Mouse (Mus musculus): ENCODE results near the gene Rab30. TPM values are rescaled to one million over a fixed set of nuclear protein-coding genes. Genes with fewer than 3 reads are reported as not detected.
A peak's percentile ranks its signal among the peaks of the same experiment; 100 is the strongest.

Gene Rab30
- polyA plus RNA-seq, 1 experiment = 38.7 TPM

- TF ChIP-seq POLR2A (IDR thresholded peaks at IDR 0.05; ENCODE audit: low read depth, low read length) (no peak), CTCF (IDR thresholded peaks at IDR 0.05; ENCODE audit: borderline replicate concordance, insufficient read depth, low read length) (no peak)
- Histone ChIP-seq H3K4me1 (ENCODE audit: control insufficient read depth, insufficient read depth, low read length) (peaks cover 8% of the 10 kb centered on the region), H3K27ac (ENCODE audit: insufficient read depth, low read length) (no peak overlapping the region), H3K4me3 (ENCODE audit: insufficient read depth, low read length) (no peak overlapping the region)
Observed at GRCm38 (mm10) chr7:92768859-92769258, 27.5 kb downstream of the Rab30 start.

DNA sequence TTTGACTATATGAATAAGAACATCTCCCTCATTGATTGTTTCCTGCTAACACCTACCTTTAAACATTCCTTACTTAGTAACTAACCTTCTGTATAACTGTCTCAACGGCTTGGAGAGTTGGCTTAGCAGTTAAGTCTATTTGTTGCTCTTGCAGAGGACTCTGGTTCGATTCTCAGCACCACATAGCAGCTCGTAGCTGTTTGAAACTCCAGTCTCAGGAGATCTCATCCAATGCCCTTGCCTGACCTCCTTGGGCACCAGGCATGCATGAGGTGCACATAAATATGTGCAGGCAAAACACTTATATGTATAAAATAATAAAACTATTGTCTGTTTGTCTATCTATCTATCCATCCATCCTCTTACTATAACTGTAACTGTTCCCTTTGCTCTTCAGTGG is 31.6 kb downstream of the Rab30 start:
- TF ChIP-seq POLR2A (IDR thresholded peaks at IDR 0.05; ENCODE audit: low read depth, low read length) (no peak), CTCF (IDR thresholded peaks at IDR 0.05; ENCODE audit: borderline replicate concordance, insufficient read depth, low read length) (no peak)
- no peak overlapping the region for H3K4me3 ChIP-seq (ENCODE audit: insufficient read depth, low read length)
- H3K4me1 ChIP-seq (ENCODE audit: control insufficient read depth, insufficient read depth, low read length) = peaks cover 13% of the 10 kb centered on the region
- H3K27ac ChIP-seq (ENCODE audit: insufficient read depth, low read length) = no peak overlapping the region

- no peak overlapping the region for H3K4me3 ChIP-seq (ENCODE audit: insufficient read depth, low read length)
- TF ChIP-seq CTCF (IDR thresholded peaks at IDR 0.05; ENCODE audit: borderline replicate concordance, insufficient read depth, low read length) (no peak), POLR2A (IDR thresholded peaks at IDR 0.05; ENCODE audit: low read depth, low read length) (no peak)
- H3K27ac ChIP-seq (ENCODE audit: insufficient read depth, low read length) = no peak overlapping the region
- peaks cover 13% of the 10 kb centered on the region for H3K4me1 ChIP-seq (ENCODE audit: control insufficient read depth, insufficient read depth, low read length)
Observed at GRCm38 (mm10) chr7:92773596-92773995, 32.2 kb downstream of the Rab30 start.

DNA sequence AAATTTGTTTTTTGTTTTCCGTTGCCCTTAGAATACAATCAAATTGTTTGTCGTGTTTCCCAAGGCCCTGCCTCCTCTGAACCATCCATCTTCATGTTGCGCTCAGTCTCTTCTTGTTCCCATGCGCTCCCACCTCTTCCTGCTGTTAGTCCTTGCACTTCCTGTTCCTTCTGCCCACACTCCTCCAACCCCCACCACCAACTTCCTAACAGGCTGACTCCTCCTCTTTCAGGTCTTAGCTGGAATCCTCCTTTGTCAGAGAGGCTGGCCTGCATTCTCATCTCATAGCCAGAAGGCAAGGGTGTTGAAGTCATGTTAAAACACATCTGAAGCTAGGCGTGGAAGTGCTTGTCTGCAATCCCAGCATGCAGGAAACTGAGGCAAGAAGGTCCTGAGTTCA is 33.3 kb downstream of the Rab30 start:
- TF ChIP-seq POLR2A (IDR thresholded peaks at IDR 0.05; ENCODE audit: low read depth, low read length) = no peak
- TF ChIP-seq CTCF (IDR thresholded peaks at IDR 0.05; ENCODE audit: borderline replicate concordance, insufficient read depth, low read length) = no peak
- Histone ChIP-seq H3K4me1 (ENCODE audit: control insufficient read depth, insufficient read depth, low read length) (peaks cover 17% of the 10 kb centered on the region), H3K27ac (ENCODE audit: insufficient read depth, low read length) (no peak overlapping the region), H3K4me3 (ENCODE audit: insufficient read depth, low read length) (no peak overlapping the region)

GRCm38 (mm10) chr7:92775703-92776102 is 34.3 kb downstream of the Rab30 start:
- TF ChIP-seq CTCF (IDR thresholded peaks at IDR 0.05; ENCODE audit: borderline replicate concordance, insufficient read depth, low read length) (no peak), POLR2A (IDR thresholded peaks at IDR 0.05; ENCODE audit: low read depth, low read length) (no peak)
- Histone ChIP-seq H3K4me3 (ENCODE audit: insufficient read depth, low read length) (no peak overlapping the region), H3K27ac (ENCODE audit: insufficient read depth, low read length) (peak overlapping the region; percentile 93; the same call in 1 of the 2 replicates), H3K4me1 (ENCODE audit: control insufficient read depth, insufficient read depth, low read length) (peaks cover 17% of the 10 kb centered on the region)

DNA sequence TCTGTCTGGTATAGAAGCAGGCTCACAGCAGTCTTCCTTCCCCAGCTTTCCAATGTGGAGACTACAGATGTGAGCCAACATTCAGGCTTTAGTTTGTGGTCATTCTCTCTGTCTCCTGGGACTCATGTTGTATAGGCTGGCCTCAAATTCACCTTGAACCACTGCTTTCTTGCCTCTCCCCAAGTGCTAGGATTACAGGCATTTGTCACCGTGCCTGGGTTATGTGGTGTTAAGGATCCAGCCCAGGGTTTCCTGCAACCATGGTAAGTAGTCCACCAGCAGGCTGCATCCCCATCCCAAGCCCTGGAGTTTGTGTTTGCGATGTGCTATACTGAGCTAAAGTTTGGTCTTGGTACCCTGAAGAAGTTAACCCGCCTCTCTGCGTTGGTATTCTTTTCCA is 35.2 kb downstream of the Rab30 start:
- Histone ChIP-seq H3K4me1 (ENCODE audit: control insufficient read depth, insufficient read depth, low read length) (peaks cover 17% of the 10 kb centered on the region), H3K4me3 (ENCODE audit: insufficient read depth, low read length) (no peak overlapping the region; the same call in 1 of the 2 replicates), H3K27ac (ENCODE audit: insufficient read depth, low read length) (peak overlapping the region; percentile 93)
- no peak for TF ChIP-seq CTCF (IDR thresholded peaks at IDR 0.05; ENCODE audit: borderline replicate concordance, insufficient read depth, low read length)
- no peak for TF ChIP-seq POLR2A (IDR thresholded peaks at IDR 0.05; ENCODE audit: low read depth, low read length)

DNA sequence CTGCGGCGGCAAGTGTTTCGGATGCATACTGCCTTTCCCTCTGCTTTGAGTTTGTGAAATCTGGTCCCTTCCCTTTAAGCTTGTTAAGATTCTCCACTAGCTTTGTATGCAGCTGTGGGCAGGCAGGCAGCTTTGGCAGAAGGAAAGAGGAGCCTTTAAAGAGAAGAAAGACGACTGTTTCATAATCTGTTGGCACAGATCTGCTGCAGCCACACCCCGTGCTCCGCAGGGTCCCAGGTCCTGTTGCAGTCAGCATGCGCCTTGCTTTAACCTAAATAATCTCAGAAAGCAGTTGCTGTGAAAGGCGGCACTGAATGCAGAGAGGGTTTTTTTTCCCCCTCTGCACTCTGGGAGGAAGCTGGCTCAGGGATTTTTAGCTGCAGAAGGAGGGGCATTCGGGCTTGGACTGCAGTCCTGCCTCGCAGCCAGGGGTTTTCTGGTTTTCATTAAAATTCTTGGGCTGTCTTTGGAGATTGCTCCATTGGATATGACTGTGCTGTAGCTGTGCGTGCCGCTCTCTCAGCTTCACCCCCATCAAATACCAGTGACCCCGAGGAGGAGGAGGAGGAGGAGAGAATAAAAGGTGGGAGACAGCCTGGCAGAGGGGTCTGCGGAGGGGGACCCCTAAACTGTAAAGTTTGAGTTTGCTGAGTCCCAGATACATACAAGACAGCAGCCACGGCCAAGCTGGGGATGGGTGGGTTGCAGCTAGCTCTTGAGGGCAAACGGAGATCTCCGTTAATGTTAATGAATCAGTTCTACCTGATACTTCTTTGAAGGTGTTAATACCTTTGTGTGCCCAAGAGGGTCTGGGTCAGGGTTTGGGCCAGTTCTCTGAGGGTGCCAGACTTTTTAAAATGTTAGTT is 35.9 kb downstream of the Rab30 start:
- Histone ChIP-seq H3K27ac (ENCODE audit: insufficient read depth, low read length) (peak overlapping the region; percentile 93), H3K4me1 (ENCODE audit: control insufficient read depth, insufficient read depth, low read length) (peaks cover 17% of the 10 kb centered on the region), H3K4me3 (ENCODE audit: insufficient read depth, low read length) (peak overlapping the region; percentile 12)
- TF ChIP-seq POLR2A (IDR thresholded peaks at IDR 0.05; ENCODE audit: low read depth, low read length) (peak; percentile 47; the same call in 1 of the 2 replicates), CTCF (IDR thresholded peaks at IDR 0.05; ENCODE audit: borderline replicate concordance, insufficient read depth, low read length) (no peak)

DNA sequence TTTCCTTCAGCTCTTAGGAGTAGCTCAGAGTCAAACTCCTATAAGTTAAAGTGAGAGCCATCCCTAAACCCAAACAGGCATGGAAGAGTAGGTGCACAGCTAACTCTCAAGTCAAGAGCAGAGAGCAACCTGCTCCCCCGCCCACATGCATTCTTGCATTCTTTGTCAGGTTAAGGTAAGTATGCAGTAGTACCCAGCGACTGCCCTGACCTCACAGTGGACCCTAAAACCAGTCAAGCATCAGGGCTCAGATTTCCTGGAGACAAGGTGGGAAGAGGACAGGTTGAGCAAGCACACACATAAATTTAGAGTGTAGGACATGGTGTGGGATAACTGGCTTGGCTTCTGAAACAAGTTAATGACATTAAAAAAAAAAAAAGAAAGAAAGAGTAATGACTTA is 37.7 kb downstream of the Rab30 start:
- Histone ChIP-seq H3K4me3 (ENCODE audit: insufficient read depth, low read length) (no peak overlapping the region), H3K27ac (ENCODE audit: insufficient read depth, low read length) (no peak overlapping the region), H3K4me1 (ENCODE audit: control insufficient read depth, insufficient read depth, low read length) (peaks cover 17% of the 10 kb centered on the region)
- no peak for TF ChIP-seq CTCF (IDR thresholded peaks at IDR 0.05; ENCODE audit: borderline replicate concordance, insufficient read depth, low read length)
- no peak for TF ChIP-seq POLR2A (IDR thresholded peaks at IDR 0.05; ENCODE audit: low read depth, low read length)

- TF ChIP-seq POLR2A (IDR thresholded peaks at IDR 0.05; ENCODE audit: low read depth, low read length) (no peak), CTCF (IDR thresholded peaks at IDR 0.05; ENCODE audit: borderline replicate concordance, insufficient read depth, low read length) (no peak)
- peaks cover 7% of the 10 kb centered on the region for H3K4me1 ChIP-seq (ENCODE audit: control insufficient read depth, insufficient read depth, low read length)
Observed at GRCm38 (mm10) chr7:92781361-92781760, 40.0 kb downstream of the Rab30 start.

DNA sequence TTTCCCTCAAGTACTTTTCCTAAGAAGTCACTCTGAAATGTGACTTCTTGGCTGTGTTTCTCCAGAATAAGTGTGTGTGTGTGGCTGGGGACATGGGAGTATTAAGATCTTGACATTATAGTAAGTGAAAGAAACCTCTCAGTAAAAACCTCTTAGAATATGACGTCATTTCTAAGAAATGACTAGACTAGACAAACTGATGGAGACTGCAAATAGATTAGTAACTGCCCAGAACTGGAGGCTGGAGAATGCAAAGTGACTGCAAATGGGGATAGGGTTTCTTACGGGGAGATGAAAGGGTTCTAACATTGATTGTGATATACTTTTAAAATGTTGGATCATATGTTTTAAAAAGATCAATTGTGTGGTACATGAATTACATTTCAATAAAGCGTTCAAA is 40.5 kb downstream of the Rab30 start:
- TF ChIP-seq POLR2A (IDR thresholded peaks at IDR 0.05; ENCODE audit: low read depth, low read length) (no peak), CTCF (IDR thresholded peaks at IDR 0.05; ENCODE audit: borderline replicate concordance, insufficient read depth, low read length) (no peak)
- Histone ChIP-seq H3K4me1 (ENCODE audit: control insufficient read depth, insufficient read depth, low read length) (peaks cover 5% of the 10 kb centered on the region; the same call in 1 of the 2 replicates), H3K27ac (ENCODE audit: insufficient read depth, low read length) (no peak overlapping the region), H3K4me3 (ENCODE audit: insufficient read depth, low read length) (no peak overlapping the region)

More at GRCm38 (mm10) chr7:92781361-92781760, 40.0 kb downstream of the Rab30 start:
- H3K27ac ChIP-seq (ENCODE audit: insufficient read depth, low read length) = no peak overlapping the region
- no peak overlapping the region for H3K4me3 ChIP-seq (ENCODE audit: insufficient read depth, low read length)
